Mouse (Mus musculus): ENCODE results near the gene Fam189a2.
A peak's percentile ranks its signal among the peaks of the same experiment; 100 is the strongest.

Fam189a2 gene

GRCm38 (mm10) chr19:24024131-24024530, 6.7 kb downstream of the Fam189a2 start:
- no peak for DNase-seq

GRCm38 (mm10) chr19:24023351-24023750, 7.5 kb downstream of the Fam189a2 start:
- DNase-seq = no peak

GRCm38 (mm10) chr19:24022771-24023170, 8.0 kb downstream of the Fam189a2 start:
- DNase-seq = no peak

GRCm38 (mm10) chr19:24022301-24022700, 8.5 kb downstream of the Fam189a2 start:
- no peak for DNase-seq

GRCm38 (mm10) chr19:24020736-24021135, 10.1 kb downstream of the Fam189a2 start:
- no peak for DNase-seq

GRCm38 (mm10) chr19:24019609-24020008, 11.2 kb downstream of the Fam189a2 start:
- DNase-seq = no peak

- DNase-seq = no peak
These were observed 12.4 kb downstream of the Fam189a2 start for GRCm38 (mm10) chr19:24018396-24018795.

GRCm38 (mm10) chr19:24017892-24018291, 12.9 kb downstream of the Fam189a2 start:
- no peak for DNase-seq

GRCm38 (mm10) chr19:24017427-24017826, 13.4 kb downstream of the Fam189a2 start:
- no peak for DNase-seq

GRCm38 (mm10) chr19:24016706-24017386, 14.0 kb downstream of the Fam189a2 start:
- DNase-seq = peak; percentile 93

- DNase-seq = no peak
These were observed 17.6 kb downstream of the Fam189a2 start for GRCm38 (mm10) chr19:24013241-24013640.

GRCm38 (mm10) chr19:24012479-24012878, 18.3 kb downstream of the Fam189a2 start:
- DNase-seq = no peak

GRCm38 (mm10) chr19:24007638-24008360, 23.0 kb downstream of the Fam189a2 start:
- DNase-seq = no peak

- no peak for DNase-seq
These were observed 23.7 kb downstream of the Fam189a2 start for GRCm38 (mm10) chr19:24007002-24007637.

- DNase-seq = no peak
These were observed 34.9 kb downstream of the Fam189a2 start for GRCm38 (mm10) chr19:23995766-23996399.

GRCm38 (mm10) chr19:23988166-23988565, 42.7 kb downstream of the Fam189a2 start:
- DNase-seq = no peak

GRCm38 (mm10) chr19:23987291-23987690, 43.5 kb downstream of the Fam189a2 start:
- no peak for DNase-seq

GRCm38 (mm10) chr19:23984186-23984585, 46.6 kb downstream of the Fam189a2 start:
- no peak for DNase-seq

GRCm38 (mm10) chr19:23980598-23980997, 50.2 kb downstream of the Fam189a2 start:
- DNase-seq = no peak

GRCm38 (mm10) chr19:23977901-23978443, 52.8 kb downstream of the Fam189a2 start:
- DNase-seq = no peak

GRCm38 (mm10) chr19:23972881-23973649, 57.8 kb downstream of the Fam189a2 start:
- DNase-seq = peak; percentile 57

- DNase-seq = no peak
These were observed 59.4 kb downstream of the Fam189a2 start for GRCm38 (mm10) chr19:23971391-23971790.

Data from retina, postnatal 1 day (tissue).